Mouse (Mus musculus) heart, embryonic 11.5 days (tissue): ENCODE results near the gene Nme7. TPM values are rescaled to one million over a fixed set of nuclear protein-coding genes. Genes with fewer than 3 reads are reported as not detected.

ENCODE experiments used
- ATAC-seq: fragments of 200-750 bp; cut with Nextera tagmentation; replicated peaks from 2 replicates; pipeline ENCODE4 v1.8.0; 2017; ENCODE audit warnings: moderate library complexity; ENCODE audit not compliant: insufficient number of reproducible peaks, low FRiP score, low TSS enrichment
- H3K27ac ChIP-seq: fragments of 300-500 bp; sonication (generic); 2 replicates; pipeline ENCODE4 v1.5.1; 2014; ENCODE audit warnings: mild to moderate bottlenecking, low read depth, low read length
- H3K27me3 ChIP-seq: fragments of 300-500 bp; sonication (generic); 2 replicates; pipeline ENCODE4 v1.6.1; 2014; ENCODE audit warnings: mild to moderate bottlenecking, low read length, mixed read lengths; ENCODE audit not compliant: control insufficient read depth, insufficient read depth
- H3K36me3 ChIP-seq: fragments of 300-500 bp; sonication (generic); 2 replicates; pipeline ENCODE4 v1.6.1; 2014; ENCODE audit warnings: mild to moderate bottlenecking, low read length, moderate library complexity, mixed read lengths; ENCODE audit not compliant: control insufficient read depth, insufficient read depth
- H3K4me1 ChIP-seq: fragments of 300-500 bp; sonication (generic); 2 replicates; pipeline ENCODE4 v1.6.1; 2014; ENCODE audit warnings: low read length; ENCODE audit not compliant: control insufficient read depth, insufficient read depth
- H3K4me2 ChIP-seq: fragments of 300-500 bp; sonication (generic); 2 replicates; pipeline ENCODE4 v1.6.1; 2014; ENCODE audit warnings: mild to moderate bottlenecking, moderate library complexity
- H3K4me3 ChIP-seq: fragments of 300-500 bp; sonication (generic); 2 replicates; pipeline ENCODE4 v1.5.1; 2014; ENCODE audit warnings: low read depth, low read length
- H3K9ac ChIP-seq: fragments of 300-500 bp; sonication (generic); 2 replicates; pipeline ENCODE4 v1.6.1; 2014; ENCODE audit warnings: mild to moderate bottlenecking, low read depth, low read length, moderate library complexity
- H3K9me3 ChIP-seq: fragments of 300-500 bp; sonication (generic); replicated peaks from 2 replicates; pipeline ENCODE4 v1.6.1; 2016; ENCODE audit warnings: low read length; ENCODE audit not compliant: control insufficient read depth
- WGBS: fragments of 180-500 bp; shearing (Covaris S2); extraction: QIAGEN DNeasy Blood & Tissue Kit; methylation state at CpG from one replicate; pipeline ENCODE4 v1.1.7; 2014; ENCODE audit not compliant: insufficient replicate concordance; 5-methylcytosine and 5-hydroxymethylcytosine counted together
- polyA plus RNA-seq: library from polyadenylated mRNA; unstranded; fragments of >200 nt; fragmentation: Nextera tagmentation; extraction: Ambion mirVana; gene quantifications from 2 replicates; pipeline ENCODE4 v1.2.1, GENCODE M21; 2014

Nme7 gene
- polyA plus RNA-seq, 1 experiment from 2014 or later = 22.2 TPM

DNA sequence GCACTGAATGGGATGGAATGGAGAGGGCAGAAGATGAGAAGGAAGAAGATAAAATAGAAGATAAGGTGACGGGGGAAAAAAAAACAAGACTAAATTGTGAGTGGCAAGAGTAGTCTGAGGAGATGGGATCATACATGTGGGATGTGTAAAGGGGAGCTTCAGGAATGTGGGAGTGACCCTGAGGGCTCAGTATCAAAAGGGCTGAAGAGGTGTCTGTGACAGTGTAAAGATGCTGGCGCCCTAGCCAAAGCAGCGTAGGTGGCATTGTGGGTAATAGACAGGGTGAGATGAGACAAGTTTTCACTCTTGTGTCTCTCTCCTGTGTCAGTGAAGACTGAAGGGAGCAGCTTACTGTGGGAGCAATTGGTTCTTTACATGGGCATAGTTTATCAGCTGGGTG, 95.7 kb downstream of the Nme7 start:
- H3K4me1 ChIP-seq = no peaks in the 10 kb centered on the region; the same call in 1 of the 2 replicates
- 47% methylated on average over 3 of the region's 3 CpGs for WGBS
- ATAC-seq = no peak; the same call in 1 of the 2 replicates
- no peaks in the 10 kb centered on the region for H3K27me3 ChIP-seq
- no peak overlapping the region for H3K4me3 ChIP-seq
- H3K36me3 ChIP-seq = no peaks in the 10 kb centered on the region
- no peak overlapping the region for H3K27ac ChIP-seq
- no peaks in the 10 kb centered on the region for H3K9me3 ChIP-seq
- no peak overlapping the region for H3K4me2 ChIP-seq
- no peak overlapping the region for H3K9ac ChIP-seq

DNA sequence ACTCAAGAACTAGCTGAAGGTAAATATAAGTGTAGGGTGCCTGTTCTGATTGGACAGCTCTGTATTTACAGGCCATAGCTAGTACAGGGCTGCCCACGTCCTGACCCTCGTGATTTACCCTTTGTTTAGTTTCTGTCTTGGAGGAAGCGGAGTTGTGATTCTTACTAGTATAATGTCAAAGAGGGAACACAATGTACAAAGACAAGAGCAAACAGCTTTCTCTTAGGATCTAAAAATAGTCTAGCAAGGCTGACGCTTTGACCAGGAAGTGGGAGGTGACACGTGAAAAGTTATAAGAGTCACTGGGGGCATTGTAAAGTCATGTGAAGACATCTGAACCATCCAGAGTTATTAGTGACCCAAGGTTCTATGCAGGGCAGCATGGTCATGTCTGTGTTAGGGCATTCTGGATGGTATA, 101.5 kb downstream of the Nme7 start:
- H3K9me3 ChIP-seq = no peaks in the 10 kb centered on the region
- no peak overlapping the region for H3K9ac ChIP-seq
- H3K27ac ChIP-seq = peak overlapping the region; percentile 65; the same call in 1 of the 2 replicates
- no peaks in the 10 kb centered on the region for H3K4me1 ChIP-seq
- WGBS = 29% methylated on average over 5 of the region's 5 CpGs
- H3K4me3 ChIP-seq = no peak overlapping the region
- H3K4me2 ChIP-seq = peak overlapping the region; percentile 6; the same call in 1 of the 2 replicates
- no peaks in the 10 kb centered on the region for H3K27me3 ChIP-seq
- H3K36me3 ChIP-seq = no peaks in the 10 kb centered on the region
- ATAC-seq = no peak

DNA sequence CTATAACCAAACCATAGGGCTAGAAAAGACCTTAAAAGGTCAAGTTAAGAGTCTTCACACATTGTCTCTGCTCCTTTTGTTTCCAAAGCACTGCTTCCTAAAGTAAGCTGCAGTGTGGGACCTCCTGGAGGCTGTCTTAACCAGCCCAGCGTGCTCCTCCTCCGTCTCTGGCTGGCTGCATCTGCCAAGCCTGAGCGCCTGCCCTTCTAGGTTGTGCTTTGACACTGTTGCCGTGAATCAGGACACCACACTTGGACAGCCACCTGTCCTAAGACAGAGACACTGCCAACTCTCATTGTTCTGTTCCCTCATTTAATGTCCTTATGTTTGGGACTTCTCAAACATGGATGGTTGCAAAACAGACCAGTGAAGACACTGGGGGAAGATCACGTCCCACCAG, 102.6 kb downstream of the Nme7 start:
- 57% methylated on average over 5 of the region's 5 CpGs for WGBS
- no peak overlapping the region for H3K4me3 ChIP-seq
- no peak overlapping the region for H3K27ac ChIP-seq
- no peaks in the 10 kb centered on the region for H3K27me3 ChIP-seq
- no peaks in the 10 kb centered on the region for H3K4me1 ChIP-seq
- no peak overlapping the region for H3K4me2 ChIP-seq
- no peak overlapping the region for H3K9ac ChIP-seq
- ATAC-seq = no peak
- H3K36me3 ChIP-seq = no peaks in the 10 kb centered on the region
- H3K9me3 ChIP-seq = no peaks in the 10 kb centered on the region

DNA sequence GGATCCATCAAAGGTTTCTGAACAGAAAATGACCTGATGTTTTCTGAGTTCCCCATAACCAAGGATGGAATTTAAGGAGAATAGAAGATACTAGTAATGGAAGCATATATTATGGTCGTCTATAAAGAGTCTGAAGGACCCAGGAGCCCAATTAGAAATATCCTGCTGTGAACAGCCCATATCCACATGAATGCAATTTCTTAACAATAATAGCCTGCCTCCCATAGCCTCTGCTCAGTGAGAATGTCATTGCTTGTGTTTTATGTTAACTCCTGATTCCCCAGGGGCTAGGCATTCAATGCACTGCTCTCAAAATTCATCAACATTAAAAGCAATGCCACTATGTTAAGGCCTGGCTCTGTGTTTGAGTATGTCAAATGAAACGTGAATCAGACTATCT, 104.7 kb downstream of the Nme7 start:
- Histone ChIP-seq H3K4me1 (no peaks in the 10 kb centered on the region), H3K4me3 (no peak overlapping the region), H3K4me2 (no peak overlapping the region), H3K27me3 (no peaks in the 10 kb centered on the region), H3K9me3 (no peaks in the 10 kb centered on the region), H3K9ac (no peak overlapping the region), H3K36me3 (0 out of 2 replicates have a peak, but pooled peaks cover 2% of the 10 kb centered on the region), H3K27ac (no peak overlapping the region)
- ATAC-seq = no peak
- WGBS = 60% methylated on average over 2 of the region's 2 CpGs

DNA sequence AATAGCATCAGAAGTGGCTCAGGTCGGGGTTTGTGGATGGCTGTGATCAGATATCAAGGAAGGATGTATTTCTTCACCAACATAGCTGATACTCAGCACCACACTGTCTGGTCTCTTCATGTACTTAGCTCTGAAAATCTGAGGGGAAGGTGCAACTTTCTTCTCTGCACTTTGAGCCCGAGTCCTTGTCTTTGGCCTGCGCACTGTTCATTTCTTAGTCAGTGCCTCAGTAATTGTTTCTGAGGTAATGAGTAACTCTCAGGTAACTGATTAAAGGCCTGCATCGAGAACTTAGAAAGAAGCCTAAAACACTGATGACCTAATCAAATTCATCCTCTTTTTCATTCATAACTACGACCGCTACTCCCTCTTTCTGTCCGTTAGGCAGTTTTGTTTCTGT, 107.4 kb downstream of the Nme7 start:
- Histone ChIP-seq H3K27me3 (no peaks in the 10 kb centered on the region), H3K9ac (no peak overlapping the region), H3K4me1 (no peaks in the 10 kb centered on the region), H3K4me3 (no peak overlapping the region), H3K27ac (no peak overlapping the region), H3K4me2 (no peak overlapping the region), H3K9me3 (no peaks in the 10 kb centered on the region), H3K36me3 (0 out of 2 replicates have a peak, but pooled peaks cover 2% of the 10 kb centered on the region)
- no peak for ATAC-seq
- WGBS = 84% methylated on average over 7 of the region's 7 CpGs

DNA sequence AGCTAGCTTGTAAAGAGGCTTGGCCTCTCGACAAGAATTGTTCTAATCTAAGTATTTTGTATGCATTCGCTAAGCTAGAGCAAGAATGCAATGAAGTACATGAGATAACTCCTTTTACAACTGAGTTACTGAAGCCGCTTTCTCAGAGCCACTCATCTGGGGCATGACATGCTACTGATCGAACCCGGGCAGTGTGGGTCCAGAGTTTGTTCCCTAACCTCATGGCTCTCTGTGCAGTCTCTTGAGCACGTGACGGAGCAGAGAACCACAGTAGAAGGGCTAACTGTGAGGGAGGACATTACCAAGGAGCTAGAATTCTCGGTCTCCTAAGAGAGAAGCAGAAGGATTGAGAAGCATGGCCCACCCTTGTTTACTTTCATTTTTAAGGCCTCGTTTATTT, 109.0 kb downstream of the Nme7 start:
- Histone ChIP-seq H3K9ac (no peak overlapping the region), H3K4me2 (no peak overlapping the region), H3K27me3 (no peaks in the 10 kb centered on the region), H3K27ac (no peak overlapping the region), H3K9me3 (no peaks in the 10 kb centered on the region), H3K4me1 (no peaks in the 10 kb centered on the region), H3K36me3 (0 out of 2 replicates have a peak, but pooled peaks cover 2% of the 10 kb centered on the region), H3K4me3 (no peak overlapping the region)
- no peak for ATAC-seq
- 86% methylated on average over 9 of the region's 9 CpGs for WGBS

DNA sequence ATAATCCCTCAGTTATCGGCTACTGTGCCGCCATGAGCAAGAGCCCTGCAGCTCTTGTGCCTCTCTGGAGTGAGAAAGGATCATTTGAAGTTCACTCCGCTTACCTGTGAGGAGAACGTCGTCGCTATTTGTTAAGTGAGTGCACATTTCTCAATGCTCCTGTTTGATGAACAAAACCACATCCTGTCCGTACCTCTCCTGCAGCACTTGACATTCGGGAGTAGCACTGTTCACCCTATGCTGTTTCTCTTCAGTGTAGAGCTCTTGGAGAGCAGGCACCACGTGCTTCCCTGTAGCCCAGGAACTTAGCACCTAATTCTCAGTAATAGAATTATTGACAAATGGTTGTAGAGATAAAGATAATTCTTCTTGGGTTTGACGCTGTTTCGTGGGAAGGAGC, 109.7 kb downstream of the Nme7 start:
- Histone ChIP-seq H3K27ac (no peak overlapping the region), H3K36me3 (0 out of 2 replicates have a peak, but pooled peaks cover 2% of the 10 kb centered on the region), H3K4me2 (no peak overlapping the region), H3K9ac (no peak overlapping the region), H3K4me1 (no peaks in the 10 kb centered on the region), H3K9me3 (no peaks in the 10 kb centered on the region), H3K27me3 (no peaks in the 10 kb centered on the region), H3K4me3 (no peak overlapping the region)
- 82% methylated on average over 11 of the region's 11 CpGs for WGBS
- no peak for ATAC-seq

DNA sequence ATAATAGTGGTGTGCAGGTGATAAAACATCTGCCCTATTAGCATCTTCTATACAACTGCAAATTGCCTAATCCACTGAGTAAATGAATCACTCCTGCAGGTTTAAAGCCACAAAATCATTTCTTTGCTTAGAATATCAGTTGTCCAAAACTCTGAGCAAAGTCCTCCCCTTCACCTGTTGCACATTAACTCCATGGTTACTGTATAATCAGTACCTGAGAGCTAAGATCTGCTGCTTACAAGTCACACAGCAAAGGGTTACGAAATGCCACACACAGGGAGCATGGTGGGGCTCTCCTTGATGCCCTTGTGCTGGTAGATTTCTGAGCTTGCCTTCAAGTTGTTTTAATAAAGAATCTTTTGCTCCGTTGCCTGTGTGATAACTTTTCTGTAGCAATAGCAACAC, 111.4 kb downstream of the Nme7 start:
- H3K27ac ChIP-seq = no peak overlapping the region
- H3K36me3 ChIP-seq = 0 out of 2 replicates have a peak, but pooled peaks cover 2% of the 10 kb centered on the region
- WGBS = 82% methylated on average over 2 of the region's 2 CpGs
- no peak for ATAC-seq
- H3K9ac ChIP-seq = no peak overlapping the region
- no peak overlapping the region for H3K4me3 ChIP-seq
- no peaks in the 10 kb centered on the region for H3K9me3 ChIP-seq
- no peak overlapping the region for H3K4me2 ChIP-seq
- H3K27me3 ChIP-seq = no peaks in the 10 kb centered on the region
- H3K4me1 ChIP-seq = no peaks in the 10 kb centered on the region

DNA sequence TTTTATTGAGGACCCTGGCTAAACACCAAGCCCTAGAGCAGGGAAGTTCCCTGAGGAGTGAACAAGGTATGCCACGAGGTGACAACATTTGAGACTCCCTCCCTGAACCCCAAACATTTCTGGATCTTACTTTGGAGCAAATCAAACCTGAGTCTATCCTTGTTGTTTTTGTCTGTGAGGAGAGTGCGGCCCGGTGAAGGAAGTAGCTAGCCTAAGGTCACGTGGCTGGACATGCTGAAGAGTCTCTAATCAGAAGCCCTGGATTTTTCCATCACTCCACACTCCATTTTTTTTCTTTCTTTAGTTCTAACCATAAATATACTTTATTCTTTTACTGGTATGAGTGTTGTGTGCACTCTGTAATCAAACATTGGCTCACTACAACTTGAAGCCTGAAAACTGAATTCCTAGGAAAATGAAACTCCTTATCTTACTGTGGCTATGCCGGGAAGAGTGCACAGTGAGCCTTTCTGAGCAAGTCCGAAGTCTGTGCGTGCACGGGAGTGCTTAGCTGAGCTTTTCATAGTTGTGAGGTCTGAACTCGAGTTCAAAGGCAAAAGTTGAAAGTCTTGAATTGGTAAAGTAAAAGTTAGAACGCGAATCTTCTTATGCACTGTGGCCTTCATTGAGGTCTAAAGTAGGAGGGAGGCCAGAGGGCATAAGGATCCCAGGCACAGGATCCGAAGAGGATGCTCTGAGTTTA, 112.9 kb downstream of the Nme7 start:
- no peak overlapping the region for H3K27ac ChIP-seq
- no peaks in the 10 kb centered on the region for H3K4me1 ChIP-seq
- H3K4me3 ChIP-seq = no peak overlapping the region
- no peak overlapping the region for H3K9ac ChIP-seq
- 70% methylated on average over 12 of the region's 12 CpGs for WGBS
- no peaks in the 10 kb centered on the region for H3K27me3 ChIP-seq
- no peak for ATAC-seq
- H3K36me3 ChIP-seq = 0 out of 2 replicates have a peak, but pooled peaks cover 2% of the 10 kb centered on the region
- no peak overlapping the region for H3K4me2 ChIP-seq
- no peaks in the 10 kb centered on the region for H3K9me3 ChIP-seq
